18 mouse cellular contexts compared by ENCODE assay signal in the genomic region with DNA sequence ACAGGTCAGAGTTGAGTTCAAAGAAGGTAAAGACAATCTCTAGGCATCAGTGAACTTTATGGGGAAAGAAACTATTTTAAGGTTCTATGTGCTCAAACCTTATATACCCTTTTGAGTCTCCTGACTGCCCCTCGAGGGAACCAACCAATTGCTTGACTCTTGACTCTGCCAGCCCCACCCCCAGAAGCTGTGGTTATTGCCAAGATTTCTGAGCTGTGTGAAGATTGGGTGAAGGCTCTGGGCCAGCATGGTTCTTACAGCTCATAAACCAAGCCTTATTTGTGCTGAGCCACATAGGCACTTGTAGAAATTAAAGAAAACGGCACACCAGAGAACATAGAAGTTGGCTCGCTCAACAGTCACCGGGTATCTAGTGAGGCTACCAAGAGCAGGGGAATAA. TPM values are rescaled to one million over a fixed set of nuclear protein-coding genes. Genes with fewer than 3 reads are reported as not detected.
"Had no signal": no experiment of that assay in that cellular context is flagged by ENCODE, and none has a peak within 500 bp of the region (broad histone marks: within the 10 kb centered on the region; RNA-seq: fewer than 3 reads in every experiment).

No protein-coding gene starts in this region.

- DNase-seq: gastrocnemius, postnatal 14 days; gastrocnemius, postnatal 36 days; heart, adult 18-20 months; kidney, adult 18-20 months; kidney, adult 8-10 months; kidney, postnatal 10 days; kidney, postnatal 25 days; kidney, postnatal 4 days; liver had no signal

RNA-seq across cellular contexts. Expression of a gene that starts 48.5 kb away (rescaled TPM):
- total RNA-seq: gastrocnemius, adult 18-20 months; gastrocnemius, adult 8-10 months; hindbrain, postnatal 0 days; layer of hippocampus, adult 2 months; layer of hippocampus, postnatal 10 days; layer of hippocampus, postnatal 25 days; left cerebral cortex, adult 2 months; left cerebral cortex, postnatal 14 days; left cerebral cortex, postnatal 36 days had no signal
